Mouse (Mus musculus): ENCODE data around the gene Nuak2. TPM values are rescaled to one million over a fixed set of nuclear protein-coding genes. Genes with fewer than 3 reads are reported as not detected.

The Nuak2 gene
- polyA plus RNA-seq, 1 experiment from 2014 or later: 21.1 TPM

GRCm38 (mm10) chr1:132299744-132300143, 16.2 kb upstream of the Nuak2 start:
- Histone ChIP-seq H3K4me1 (peaks cover 44% of the 10 kb centered on the region), H3K4me3 (no peak overlapping the region; the same call in 1 of the 2 replicates), H3K9me3 (no peaks in the 10 kb centered on the region), H3K4me2 (peak overlapping the region; percentile 98), H3K9ac (no peak overlapping the region), H3K27me3 (peaks cover 38% of the 10 kb centered on the region), H3K27ac (no peak overlapping the region), H3K36me3 (no peaks in the 10 kb centered on the region)
- 66% methylated on average over 5 of the region's 5 CpGs for WGBS
- ATAC-seq (ENCODE audit: borderline replicate concordance, extremely low read depth, low FRiP score, low TSS enrichment): no peak

GRCm38 (mm10) chr1:132301242-132301641, 14.7 kb upstream of the Nuak2 start:
- no peak overlapping the region for H3K9ac ChIP-seq
- no peak for ATAC-seq (ENCODE audit: borderline replicate concordance, extremely low read depth, low FRiP score, low TSS enrichment)
- peaks cover 43% of the 10 kb centered on the region for H3K27me3 ChIP-seq
- H3K4me3 ChIP-seq: no peak overlapping the region
- H3K27ac ChIP-seq: no peak overlapping the region
- no peak overlapping the region for H3K4me2 ChIP-seq
- 89% methylated on average over 5 of the region's 5 CpGs for WGBS
- H3K9me3 ChIP-seq: no peaks in the 10 kb centered on the region
- no peaks in the 10 kb centered on the region for H3K36me3 ChIP-seq
- H3K4me1 ChIP-seq: peaks cover 29% of the 10 kb centered on the region

- Histone ChIP-seq H3K9ac (no peak overlapping the region), H3K4me2 (no peak overlapping the region), H3K27ac (no peak overlapping the region), H3K4me3 (no peak overlapping the region), H3K4me1 (peaks cover 22% of the 10 kb centered on the region), H3K27me3 (peaks cover 41% of the 10 kb centered on the region), H3K36me3 (no peaks in the 10 kb centered on the region), H3K9me3 (no peaks in the 10 kb centered on the region)
- WGBS: 85% methylated on average over 9 of the region's 9 CpGs
- no peak for ATAC-seq (ENCODE audit: borderline replicate concordance, extremely low read depth, low FRiP score, low TSS enrichment)
Measured at GRCm38 (mm10) chr1:132302341-132302866, 13.5 kb upstream of the Nuak2 start.

DNA sequence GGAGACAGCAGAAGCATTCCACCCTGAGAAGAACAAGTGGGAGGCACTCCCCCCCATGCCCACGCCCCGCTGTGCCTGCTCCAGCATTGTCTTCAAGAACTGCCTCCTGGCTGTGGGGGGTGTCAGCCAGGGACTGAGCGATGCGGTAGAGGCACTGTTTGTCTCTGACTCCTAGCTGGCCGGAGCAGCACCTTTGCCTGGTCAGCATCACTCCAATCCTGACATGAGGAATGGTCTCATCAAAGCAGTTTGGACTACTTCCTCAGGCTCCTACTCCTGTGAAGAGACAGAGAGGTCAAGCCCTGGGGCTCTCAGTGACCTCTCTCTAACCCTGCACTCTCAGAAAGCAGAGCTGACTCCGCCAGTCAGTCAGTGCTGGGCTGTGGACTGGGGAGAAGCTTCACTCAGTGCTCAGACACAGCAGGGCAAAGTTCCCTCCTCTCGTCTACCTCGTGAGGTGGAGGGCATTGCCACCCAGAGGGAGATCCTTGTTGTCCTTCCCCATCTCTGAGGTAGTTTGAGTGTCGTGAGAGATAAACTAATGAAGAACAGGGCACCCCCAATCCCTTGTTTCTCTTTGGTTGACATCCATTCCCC, 11.2 kb upstream of the Nuak2 start:
- Histone ChIP-seq H3K27me3 (peaks cover 19% of the 10 kb centered on the region), H3K4me2 (no peak overlapping the region), H3K36me3 (no peaks in the 10 kb centered on the region), H3K27ac (no peak overlapping the region), H3K4me1 (no peaks in the 10 kb centered on the region), H3K4me3 (no peak overlapping the region), H3K9ac (no peak overlapping the region), H3K9me3 (no peaks in the 10 kb centered on the region)
- 32% methylated on average over 9 of the region's 9 CpGs for WGBS
- no peak for ATAC-seq (ENCODE audit: borderline replicate concordance, extremely low read depth, low FRiP score, low TSS enrichment)

DNA sequence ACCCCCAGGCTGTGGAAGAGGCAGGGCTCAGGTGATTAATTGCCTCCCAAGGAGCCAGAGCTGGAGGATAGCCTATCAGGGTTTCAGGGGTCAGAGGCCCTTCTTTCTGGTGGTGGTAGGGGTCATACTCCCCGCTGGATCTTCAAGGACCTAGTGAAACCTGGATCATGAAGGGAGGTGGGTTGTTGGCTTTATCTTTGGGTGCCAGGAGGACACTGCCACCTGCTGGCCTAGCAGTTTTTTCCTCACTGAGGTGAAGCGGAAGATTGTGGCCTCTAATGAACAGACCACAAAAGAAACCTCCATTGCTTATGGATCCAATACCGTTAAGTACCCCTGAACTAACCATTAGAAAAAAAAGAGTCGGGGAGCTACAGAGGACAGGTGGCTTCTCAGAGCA, 9.8 kb upstream of the Nuak2 start:
- Histone ChIP-seq H3K27me3 (peaks cover 10% of the 10 kb centered on the region; the same call in 1 of the 2 replicates), H3K9ac (no peak overlapping the region), H3K36me3 (no peaks in the 10 kb centered on the region), H3K27ac (no peak overlapping the region), H3K4me3 (no peak overlapping the region), H3K9me3 (no peaks in the 10 kb centered on the region), H3K4me1 (no peaks in the 10 kb centered on the region), H3K4me2 (no peak overlapping the region)
- ATAC-seq (ENCODE audit: borderline replicate concordance, extremely low read depth, low FRiP score, low TSS enrichment): no peak
- 35% methylated on average over 4 of the region's 4 CpGs for WGBS

DNA sequence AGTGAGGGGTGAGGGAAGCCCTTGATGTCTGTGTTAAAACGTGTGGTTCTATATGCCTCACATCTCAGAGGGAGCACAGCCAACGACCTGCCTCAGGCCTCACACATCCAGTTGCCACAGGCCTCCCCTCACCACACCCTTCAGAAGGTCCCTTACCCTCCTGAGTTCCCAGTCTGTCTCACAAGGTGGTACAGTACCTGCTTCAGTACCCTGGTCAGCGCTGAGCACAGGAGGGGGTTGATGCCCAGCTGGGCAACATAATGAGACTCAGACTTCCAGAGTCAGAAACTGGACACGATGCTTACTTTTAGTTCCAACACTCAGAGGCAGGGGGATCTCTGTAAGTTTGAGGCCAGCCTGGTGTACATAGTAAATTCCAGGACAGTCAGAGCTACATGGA, 9.1 kb upstream of the Nuak2 start:
- Histone ChIP-seq H3K4me3 (no peak overlapping the region), H3K27me3 (peaks cover 10% of the 10 kb centered on the region; the same call in 1 of the 2 replicates), H3K9me3 (no peaks in the 10 kb centered on the region), H3K36me3 (no peaks in the 10 kb centered on the region), H3K4me2 (no peak overlapping the region), H3K9ac (no peak overlapping the region), H3K4me1 (peaks cover 2% of the 10 kb centered on the region; the same call in 1 of the 2 replicates), H3K27ac (no peak overlapping the region)
- 12% methylated on average over 4 of the region's 4 CpGs for WGBS
- no peak for ATAC-seq (ENCODE audit: borderline replicate concordance, extremely low read depth, low FRiP score, low TSS enrichment)

DNA sequence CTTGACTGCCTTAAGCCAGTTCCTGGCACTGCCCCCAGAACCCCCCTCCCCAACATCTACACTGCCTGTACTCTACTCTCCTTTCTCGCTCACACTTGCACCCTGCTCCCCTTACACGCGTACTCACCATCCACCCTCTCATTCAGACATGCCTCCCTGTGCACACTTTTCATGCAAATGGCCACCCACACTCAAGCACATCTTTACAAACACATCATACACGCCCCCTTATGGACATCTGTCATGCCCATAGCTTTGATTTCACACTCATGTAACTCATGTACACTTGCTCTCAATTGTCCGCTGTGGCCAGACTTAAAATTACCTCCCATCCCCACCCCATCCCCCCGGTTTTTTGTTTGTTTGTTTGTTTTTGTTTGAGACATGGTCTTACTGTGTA, 8.0 kb upstream of the Nuak2 start:
- Histone ChIP-seq H3K4me1 (peaks cover 9% of the 10 kb centered on the region), H3K4me2 (no peak overlapping the region), H3K27ac (no peak overlapping the region), H3K27me3 (peaks cover 10% of the 10 kb centered on the region; the same call in 1 of the 2 replicates), H3K36me3 (no peaks in the 10 kb centered on the region), H3K4me3 (no peak overlapping the region), H3K9ac (no peak overlapping the region), H3K9me3 (no peaks in the 10 kb centered on the region)
- no peak for ATAC-seq (ENCODE audit: borderline replicate concordance, extremely low read depth, low FRiP score, low TSS enrichment)
- WGBS: 78% methylated on average over 6 of the region's 6 CpGs

GRCm38 (mm10) chr1:132308674-132309073, 7.3 kb upstream of the Nuak2 start:
- no peaks in the 10 kb centered on the region for H3K9me3 ChIP-seq
- H3K9ac ChIP-seq: no peak overlapping the region
- 77% methylated on average over 7 of the region's 7 CpGs for WGBS
- peaks cover 9% of the 10 kb centered on the region; the same call in 1 of the 2 replicates for H3K27me3 ChIP-seq
- no peak overlapping the region for H3K27ac ChIP-seq
- ATAC-seq (ENCODE audit: borderline replicate concordance, extremely low read depth, low FRiP score, low TSS enrichment): no peak
- H3K4me3 ChIP-seq: no peak overlapping the region
- peaks cover 9% of the 10 kb centered on the region for H3K4me1 ChIP-seq
- H3K36me3 ChIP-seq: no peaks in the 10 kb centered on the region
- H3K4me2 ChIP-seq: no peak overlapping the region

GRCm38 (mm10) chr1:132310754-132311153, 5.2 kb upstream of the Nuak2 start:
- ATAC-seq (ENCODE audit: borderline replicate concordance, extremely low read depth, low FRiP score, low TSS enrichment): no peak
- peaks cover 5% of the 10 kb centered on the region; the same call in 1 of the 2 replicates for H3K27me3 ChIP-seq
- no peak overlapping the region for H3K4me3 ChIP-seq
- H3K27ac ChIP-seq: no peak overlapping the region
- 57% methylated on average over 7 of the region's 7 CpGs for WGBS
- H3K36me3 ChIP-seq: no peaks in the 10 kb centered on the region
- peaks cover 16% of the 10 kb centered on the region for H3K4me1 ChIP-seq
- H3K9ac ChIP-seq: no peak overlapping the region
- no peak overlapping the region for H3K4me2 ChIP-seq
- no peaks in the 10 kb centered on the region for H3K9me3 ChIP-seq

DNA sequence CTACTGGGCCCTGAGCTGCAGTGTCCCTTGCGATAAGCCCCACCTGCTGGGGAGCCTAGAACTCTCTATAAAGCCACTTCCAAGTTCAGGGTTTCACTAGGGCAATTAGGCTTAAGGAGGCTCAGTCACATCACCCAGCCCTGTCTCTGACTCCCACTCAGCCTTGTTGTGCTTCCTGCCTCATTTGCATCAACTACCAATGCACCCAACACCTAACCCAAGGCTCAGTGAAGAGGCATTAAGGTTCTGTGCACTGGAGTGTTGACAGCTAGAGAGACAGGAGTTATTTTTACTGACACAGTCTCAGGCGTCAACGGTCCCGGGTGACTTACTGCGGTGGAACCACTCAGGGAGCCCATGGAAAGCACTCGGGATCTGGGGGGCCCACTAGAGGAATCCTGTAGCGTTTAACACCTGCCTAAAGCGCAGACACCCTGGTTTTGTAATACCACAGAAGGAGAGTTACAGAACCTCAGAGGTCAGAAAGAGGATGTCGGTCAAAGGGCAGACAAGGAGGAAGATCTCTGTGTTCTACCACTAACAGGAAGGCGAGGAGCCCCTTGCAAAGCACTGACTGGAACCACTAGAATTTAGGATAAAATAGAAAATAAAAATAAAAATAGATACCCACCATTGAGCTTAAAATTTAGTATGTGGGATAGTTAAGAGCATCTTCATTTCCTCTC, 4.6 kb upstream of the Nuak2 start:
- Histone ChIP-seq H3K27ac (no peak overlapping the region), H3K4me2 (no peak overlapping the region), H3K9ac (no peak overlapping the region), H3K4me1 (peaks cover 16% of the 10 kb centered on the region), H3K4me3 (no peak overlapping the region), H3K27me3 (peaks cover 5% of the 10 kb centered on the region; the same call in 1 of the 2 replicates), H3K9me3 (no peaks in the 10 kb centered on the region), H3K36me3 (no peaks in the 10 kb centered on the region)
- WGBS: 42% methylated on average over 10 of the region's 10 CpGs
- ATAC-seq (ENCODE audit: borderline replicate concordance, extremely low read depth, low FRiP score, low TSS enrichment): no peak

- H3K27me3 ChIP-seq: peaks cover 5% of the 10 kb centered on the region; the same call in 1 of the 2 replicates
- no peak overlapping the region for H3K4me3 ChIP-seq
- H3K4me2 ChIP-seq: no peak overlapping the region
- no peak overlapping the region for H3K9ac ChIP-seq
- H3K4me1 ChIP-seq: peaks cover 23% of the 10 kb centered on the region
- ATAC-seq (ENCODE audit: borderline replicate concordance, extremely low read depth, low FRiP score, low TSS enrichment): no peak
- H3K27ac ChIP-seq: no peak overlapping the region
- H3K36me3 ChIP-seq: no peaks in the 10 kb centered on the region
- no peaks in the 10 kb centered on the region for H3K9me3 ChIP-seq
- WGBS: 4% methylated on average over 2 of the region's 2 CpGs
Measured at GRCm38 (mm10) chr1:132312043-132312442, 3.9 kb upstream of the Nuak2 start.

DNA sequence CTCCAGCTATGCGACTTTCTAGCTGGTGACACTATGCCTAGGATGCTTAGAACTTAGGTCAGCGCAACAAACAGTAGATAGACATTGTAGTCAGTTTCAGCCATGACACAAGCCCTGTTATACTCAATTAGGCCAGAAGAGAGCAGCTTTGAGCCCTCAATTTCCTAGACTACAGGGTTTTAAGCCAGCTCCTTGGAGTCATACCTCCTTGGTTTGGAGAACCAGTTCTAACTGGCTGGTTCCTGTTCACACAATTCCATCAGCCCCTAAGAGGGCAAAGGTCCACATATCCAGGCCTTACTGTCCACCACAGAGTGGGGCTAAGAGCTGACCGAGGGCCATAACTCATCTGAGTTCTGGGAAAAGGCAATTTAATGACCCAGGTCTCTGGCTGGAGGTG, 3.2 kb upstream of the Nuak2 start:
- Histone ChIP-seq H3K27me3 (peaks cover 5% of the 10 kb centered on the region; the same call in 1 of the 2 replicates), H3K9me3 (no peaks in the 10 kb centered on the region), H3K4me1 (peaks cover 30% of the 10 kb centered on the region), H3K4me2 (no peak overlapping the region), H3K36me3 (no peaks in the 10 kb centered on the region), H3K4me3 (no peak overlapping the region), H3K9ac (no peak overlapping the region), H3K27ac (no peak overlapping the region)
- ATAC-seq (ENCODE audit: borderline replicate concordance, extremely low read depth, low FRiP score, low TSS enrichment): no peak; the same call in 1 of the 2 replicates
- 53% methylated on average over 3 of the region's 3 CpGs for WGBS

All from lung, embryonic 15.5 days (tissue).